Mouse (Mus musculus) liver, embryonic 11.5 days (tissue): ENCODE results near the gene Tspan10. TPM values are rescaled to one million over a fixed set of nuclear protein-coding genes. Genes with fewer than 3 reads are reported as not detected.
A peak's percentile ranks its signal among the peaks of the same experiment; 100 is the strongest.

Experiments
- ATAC-seq: fragments of 200-750 bp; cut with Nextera tagmentation; replicated peaks from 2 replicates; pipeline ENCODE4 v1.8.0; 2017; ENCODE audit warnings: moderate number of reproducible peaks, mild to moderate bottlenecking, moderate TSS enrichment, moderate library complexity; ENCODE audit not compliant: low FRiP score
- DNase-seq: peaks from one replicate; pipeline ENCODE4 v3.0.0-alpha.2; 2017; ENCODE audit warnings: low spot score
- H3K27ac ChIP-seq: fragments of 300-500 bp; sonication (generic); 2 replicates; pipeline ENCODE4 v1.5.1; 2014; ENCODE audit warnings: mild to moderate bottlenecking, low read depth, low read length, control low read depth
- H3K27me3 ChIP-seq: fragments of 300-500 bp; sonication (generic); replicated peaks from 2 replicates; pipeline ENCODE4 v1.6.1; 2014; ENCODE audit warnings: low read length, mixed read lengths; ENCODE audit not compliant: control insufficient read depth, insufficient read depth
- H3K36me3 ChIP-seq: fragments of 300-500 bp; sonication (generic); 2 replicates; pipeline ENCODE4 v1.6.1; 2014; ENCODE audit warnings: mild to moderate bottlenecking, low read length, moderate library complexity, mixed read lengths; ENCODE audit not compliant: control insufficient read depth, insufficient read depth
- H3K4me1 ChIP-seq: fragments of 300-500 bp; sonication (generic); replicated peaks from 2 replicates; pipeline ENCODE4 v1.6.1; 2014; ENCODE audit warnings: low read length, mixed read lengths; ENCODE audit not compliant: control insufficient read depth, insufficient read depth
- H3K4me2 ChIP-seq: fragments of 300-500 bp; sonication (generic); 2 replicates; pipeline ENCODE4 v1.6.1; 2014; ENCODE audit warnings: mild to moderate bottlenecking, control low read depth, moderate library complexity
- H3K4me3 ChIP-seq: fragments of 300-500 bp; sonication (generic); 2 replicates; pipeline ENCODE4 v1.5.1; 2014; ENCODE audit warnings: low read depth, low read length, control low read depth
- H3K9ac ChIP-seq: fragments of 300-500 bp; sonication (generic); 2 replicates; pipeline ENCODE4 v1.6.1; 2014; ENCODE audit warnings: low read depth, low read length, control low read depth
- H3K9me3 ChIP-seq: fragments of 300-500 bp; sonication (generic); 2 replicates; pipeline ENCODE4 v1.6.1; 2016; ENCODE audit warnings: low read length, inconsistent platforms, mixed read lengths; ENCODE audit not compliant: control insufficient read depth
- WGBS: fragments of 180-500 bp; shearing (Covaris S2); extraction: QIAGEN DNeasy Blood & Tissue Kit; methylation state at CpG from one replicate; pipeline ENCODE4 v1.1.7; 2014; 5-methylcytosine and 5-hydroxymethylcytosine counted together
- polyA plus RNA-seq: library from polyadenylated mRNA; unstranded; fragments of >200 nt; fragmentation: Nextera tagmentation; extraction: Ambion mirVana; gene quantifications from 2 replicates; pipeline ENCODE4 v1.2.1, GENCODE M21; 2014

The Tspan10 gene
- polyA plus RNA-seq, 1 experiment from 2014 or later, result 0.10 TPM

DNA sequence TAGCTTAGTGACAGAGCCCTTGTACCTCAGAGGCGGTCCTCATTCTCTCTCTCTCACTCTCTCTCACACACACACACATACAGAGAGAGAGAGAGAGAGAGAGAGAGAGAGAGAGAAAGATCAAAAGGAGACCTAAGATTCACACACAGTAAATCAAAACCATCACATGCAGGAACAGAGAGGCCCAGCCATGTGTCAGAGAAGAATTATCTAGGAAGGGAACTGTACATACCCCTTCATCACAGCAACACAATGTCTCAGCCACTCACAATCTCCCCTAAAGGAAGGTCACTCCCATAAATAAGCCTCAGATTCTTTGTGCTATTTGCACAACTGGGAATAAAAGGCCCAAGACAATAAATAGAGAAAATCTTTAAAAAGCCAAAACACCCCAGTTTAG is 23.9 kb upstream of the Tspan10 start:
- ATAC-seq, result no peak
- no peaks in the 10 kb centered on the region for H3K4me1 ChIP-seq

GRCm38 (mm10) chr11:120422651-120423568 is 19.5 kb upstream of the Tspan10 start:
- H3K27ac ChIP-seq, result no peak overlapping the region
- no peak overlapping the region for H3K9ac ChIP-seq
- WGBS, result 84% methylated on average over 13 of the region's 13 CpGs

More for the DNA sequence above, 23.9 kb upstream of the Tspan10 start:
- Histone ChIP-seq H3K9ac (no peak overlapping the region), H3K4me3 (no peak overlapping the region), H3K27me3 (no peaks in the 10 kb centered on the region), H3K36me3 (peaks cover 45% of the 10 kb centered on the region), H3K4me2 (no peak overlapping the region), H3K9me3 (no peaks in the 10 kb centered on the region), H3K27ac (no peak overlapping the region)
- no peak for DNase-seq
- 100% methylated on average over 1 of the region's 1 CpGs for WGBS

GRCm38 (mm10) chr11:120423569-120424295 is 18.7 kb upstream of the Tspan10 start:
- Histone ChIP-seq H3K27ac (no peak overlapping the region), H3K4me2 (no peak overlapping the region), H3K4me1 (no peaks in the 10 kb centered on the region), H3K9ac (no peak overlapping the region), H3K36me3 (peaks cover 42% of the 10 kb centered on the region), H3K4me3 (no peak overlapping the region), H3K27me3 (no peaks in the 10 kb centered on the region), H3K9me3 (no peaks in the 10 kb centered on the region)
- no peak for DNase-seq
- ATAC-seq, result no peak
- WGBS, result 76% methylated on average over 9 of the region's 9 CpGs

More at GRCm38 (mm10) chr11:120422651-120423568, 19.5 kb upstream of the Tspan10 start:
- ATAC-seq (no peak), DNase-seq (no peak)
- Histone ChIP-seq H3K36me3 (peaks cover 45% of the 10 kb centered on the region), H3K9me3 (no peaks in the 10 kb centered on the region), H3K4me1 (no peaks in the 10 kb centered on the region), H3K27me3 (no peaks in the 10 kb centered on the region), H3K4me2 (no peak overlapping the region), H3K4me3 (no peak overlapping the region)

DNA sequence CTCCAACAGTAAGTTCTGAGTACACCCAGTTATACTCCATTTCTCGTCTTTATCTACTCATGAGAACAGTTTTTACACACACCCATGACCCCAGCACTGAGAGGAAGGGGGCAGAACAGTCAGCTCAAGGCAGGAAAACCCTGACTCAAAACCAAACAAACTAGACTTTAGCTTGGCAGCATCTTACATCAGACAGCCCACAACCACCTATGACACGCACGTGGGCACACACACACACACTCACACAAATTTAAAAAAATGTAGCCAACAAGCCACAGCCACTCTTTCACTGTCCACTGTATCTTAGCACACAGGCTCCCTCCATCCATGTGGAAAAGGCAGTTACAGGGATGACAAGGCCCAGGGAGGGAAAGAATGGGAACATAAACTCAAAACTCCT is 15.7 kb upstream of the Tspan10 start:
- 87% methylated on average over 3 of the region's 3 CpGs for WGBS
- no peaks in the 10 kb centered on the region for H3K9me3 ChIP-seq
- H3K9ac ChIP-seq, result no peak overlapping the region
- no peak for ATAC-seq
- peaks cover 37% of the 10 kb centered on the region for H3K36me3 ChIP-seq
- DNase-seq, result no peak
- H3K4me1 ChIP-seq, result no peaks in the 10 kb centered on the region
- H3K4me3 ChIP-seq, result no peak overlapping the region
- no peaks in the 10 kb centered on the region for H3K27me3 ChIP-seq
- H3K27ac ChIP-seq, result no peak overlapping the region
- no peak overlapping the region for H3K4me2 ChIP-seq

GRCm38 (mm10) chr11:120437152-120437856 is 5.1 kb upstream of the Tspan10 start, which contains the start of gene Nploc4:
Gene Nploc4 (minus strand): TSS chr11:120437708.
- ATAC-seq (peak; percentile 87), DNase-seq (peak; percentile 90)
- WGBS, result under 1% methylated on average over 66 of the region's 77 CpGs
- H3K9me3 ChIP-seq, result no peaks in the 10 kb centered on the region
- peak within 1 kb of the TSS; percentile 99 for H3K4me3 ChIP-seq
- H3K4me1 ChIP-seq, result peaks cover 10% of the 10 kb centered on the region
- H3K4me2 ChIP-seq, result peak within 1 kb of the TSS; percentile 94
- peak within 1 kb of the TSS; percentile 62 for H3K27ac ChIP-seq
- peaks cover 17% of the 10 kb centered on the region for H3K36me3 ChIP-seq
- H3K27me3 ChIP-seq, result no peaks in the 10 kb centered on the region
- H3K9ac ChIP-seq, result peak within 1 kb of the TSS; percentile 90

- peaks cover 10% of the 10 kb centered on the region for H3K4me1 ChIP-seq
- no peaks in the 10 kb centered on the region for H3K27me3 ChIP-seq
- WGBS, result 32% methylated on average over 12 of the region's 12 CpGs
- peak overlapping the region; percentile 90 for H3K9ac ChIP-seq
- H3K4me2 ChIP-seq, result peak overlapping the region; percentile 94
- DNase-seq, result no peak
- peak overlapping the region; percentile 99 for H3K4me3 ChIP-seq
- ATAC-seq, result no peak
- peak overlapping the region; percentile 62 for H3K27ac ChIP-seq
- peaks cover 12% of the 10 kb centered on the region for H3K36me3 ChIP-seq
- H3K9me3 ChIP-seq, result no peaks in the 10 kb centered on the region
Observed at GRCm38 (mm10) chr11:120437857-120438385, 4.5 kb upstream of the Tspan10 start.

GRCm38 (mm10) chr11:120442765-120443280 is 379 bp downstream of the Tspan10 start:
- no peaks in the 10 kb centered on the region for H3K27me3 ChIP-seq
- H3K36me3 ChIP-seq, result no peaks in the 10 kb centered on the region
- peaks cover 2% of the 10 kb centered on the region; the same call in 1 of the 2 replicates for H3K4me1 ChIP-seq
- no peak overlapping the region for H3K9ac ChIP-seq
- H3K4me2 ChIP-seq, result no peak overlapping the region
- no peak for ATAC-seq
- H3K4me3 ChIP-seq, result no peak overlapping the region
- no peak for DNase-seq
- no peak overlapping the region for H3K27ac ChIP-seq
- no peaks in the 10 kb centered on the region for H3K9me3 ChIP-seq
- 84% methylated on average over 3 of the region's 3 CpGs for WGBS

DNA sequence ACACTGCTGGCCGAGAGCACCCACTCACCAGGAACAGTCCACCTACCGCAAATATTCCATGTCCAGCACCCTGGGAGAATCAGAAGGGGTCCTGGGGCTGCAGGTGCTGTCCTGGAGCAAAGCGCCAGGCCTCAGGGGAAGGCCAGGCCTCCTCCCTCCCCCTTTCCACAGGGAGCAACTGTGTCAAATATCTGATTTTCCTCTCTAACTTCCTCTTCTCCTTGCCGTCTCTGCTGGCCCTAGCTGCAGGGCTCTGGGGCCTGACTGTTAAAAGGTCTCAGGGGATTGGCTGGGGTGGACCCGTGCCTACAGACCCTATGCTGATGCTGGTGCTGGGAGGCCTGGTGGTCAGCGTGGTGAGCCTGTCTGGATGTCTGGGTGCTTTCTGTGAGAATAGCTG is 1.7 kb downstream of the Tspan10 start:
- DNase-seq, result peak; percentile 19
- H3K27ac ChIP-seq, result no peak overlapping the region

More for the DNA sequence above, 1.7 kb downstream of the Tspan10 start:
- Histone ChIP-seq H3K4me1 (peaks cover 2% of the 10 kb centered on the region; the same call in 1 of the 2 replicates), H3K4me2 (no peak overlapping the region), H3K9me3 (no peaks in the 10 kb centered on the region), H3K27me3 (no peaks in the 10 kb centered on the region), H3K4me3 (no peak overlapping the region), H3K36me3 (no peaks in the 10 kb centered on the region), H3K9ac (no peak overlapping the region)
- ATAC-seq, result no peak
- 61% methylated on average over 6 of the region's 6 CpGs for WGBS
